Mouse (Mus musculus): ENCODE data around the gene Sec61a1. TPM values are rescaled to one million over a fixed set of nuclear protein-coding genes. Genes with fewer than 3 reads are reported as not detected.

The Sec61a1 gene
- polyA plus RNA-seq, 1 experiment from 2014 or later: 256 TPM

DNA sequence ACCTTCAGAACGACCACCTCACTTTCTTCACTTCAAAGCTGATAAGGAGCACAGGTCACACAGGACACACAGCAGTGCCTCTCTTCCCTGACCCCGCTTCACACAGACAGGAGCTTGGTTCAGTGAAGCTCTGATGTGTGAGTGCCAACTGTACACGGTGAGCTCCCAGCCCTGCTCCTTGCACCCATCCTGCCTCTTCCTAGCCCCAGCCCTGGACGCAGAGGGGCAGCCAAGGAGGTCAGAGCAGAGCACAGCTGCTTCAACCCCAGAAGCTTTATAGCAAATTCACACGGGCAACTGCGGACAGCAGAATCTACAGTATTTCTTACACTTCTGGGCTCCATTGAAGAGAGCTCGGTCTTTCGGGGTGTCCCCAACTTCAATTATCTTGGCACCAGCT, 4.7 kb downstream of the Sec61a1 start:
- peaks cover 59% of the 10 kb centered on the region for H3K36me3 ChIP-seq
- no peak overlapping the region for H3K4me3 ChIP-seq (replicated peaks)
- no peak overlapping the region for H3K4me2 ChIP-seq (replicated peaks)
- WGBS: 85% methylated on average over 8 of the region's 8 CpGs
- peaks cover 15% of the 10 kb centered on the region for H3K4me1 ChIP-seq (replicated peaks)
- H3K27me3 ChIP-seq (replicated peaks): no peaks in the 10 kb centered on the region
- ATAC-seq: no peak
- no peak overlapping the region for H3K27ac ChIP-seq
- H3K9me3 ChIP-seq: no peaks in the 10 kb centered on the region
- H3K9ac ChIP-seq: no peak overlapping the region

DNA sequence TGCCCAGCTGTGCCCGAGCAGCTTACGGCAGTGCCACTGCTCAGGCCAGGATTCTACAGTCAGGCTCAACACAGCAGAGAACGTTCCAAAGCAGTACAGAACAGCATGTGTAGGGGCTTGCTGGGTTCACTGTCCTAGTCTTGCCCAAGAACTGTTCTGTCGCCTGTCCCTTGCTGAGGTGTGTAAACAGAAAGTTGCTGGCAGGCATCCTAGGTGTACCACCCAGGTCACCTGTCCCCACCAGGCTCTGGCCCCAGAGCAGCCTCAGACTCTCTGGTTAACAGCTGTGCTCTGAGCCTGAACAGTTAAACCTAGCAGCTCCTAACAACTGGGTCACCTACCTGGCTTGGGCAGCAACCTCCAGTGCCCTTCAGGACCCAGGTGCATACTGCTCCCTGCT, 15.7 kb downstream of the Sec61a1 start:
- Histone ChIP-seq H3K27ac (no peak overlapping the region), H3K27me3 (replicated peaks) (no peaks in the 10 kb centered on the region), H3K4me3 (replicated peaks) (no peak overlapping the region), H3K4me1 (replicated peaks) (0 out of 2 replicates have a peak, but pooled peaks cover 3% of the 10 kb centered on the region), H3K9me3 (no peaks in the 10 kb centered on the region), H3K9ac (no peak overlapping the region), H3K36me3 (peaks cover 54% of the 10 kb centered on the region), H3K4me2 (replicated peaks) (no peak overlapping the region)
- ATAC-seq: no peak
- 86% methylated on average over 4 of the region's 4 CpGs for WGBS

DNA sequence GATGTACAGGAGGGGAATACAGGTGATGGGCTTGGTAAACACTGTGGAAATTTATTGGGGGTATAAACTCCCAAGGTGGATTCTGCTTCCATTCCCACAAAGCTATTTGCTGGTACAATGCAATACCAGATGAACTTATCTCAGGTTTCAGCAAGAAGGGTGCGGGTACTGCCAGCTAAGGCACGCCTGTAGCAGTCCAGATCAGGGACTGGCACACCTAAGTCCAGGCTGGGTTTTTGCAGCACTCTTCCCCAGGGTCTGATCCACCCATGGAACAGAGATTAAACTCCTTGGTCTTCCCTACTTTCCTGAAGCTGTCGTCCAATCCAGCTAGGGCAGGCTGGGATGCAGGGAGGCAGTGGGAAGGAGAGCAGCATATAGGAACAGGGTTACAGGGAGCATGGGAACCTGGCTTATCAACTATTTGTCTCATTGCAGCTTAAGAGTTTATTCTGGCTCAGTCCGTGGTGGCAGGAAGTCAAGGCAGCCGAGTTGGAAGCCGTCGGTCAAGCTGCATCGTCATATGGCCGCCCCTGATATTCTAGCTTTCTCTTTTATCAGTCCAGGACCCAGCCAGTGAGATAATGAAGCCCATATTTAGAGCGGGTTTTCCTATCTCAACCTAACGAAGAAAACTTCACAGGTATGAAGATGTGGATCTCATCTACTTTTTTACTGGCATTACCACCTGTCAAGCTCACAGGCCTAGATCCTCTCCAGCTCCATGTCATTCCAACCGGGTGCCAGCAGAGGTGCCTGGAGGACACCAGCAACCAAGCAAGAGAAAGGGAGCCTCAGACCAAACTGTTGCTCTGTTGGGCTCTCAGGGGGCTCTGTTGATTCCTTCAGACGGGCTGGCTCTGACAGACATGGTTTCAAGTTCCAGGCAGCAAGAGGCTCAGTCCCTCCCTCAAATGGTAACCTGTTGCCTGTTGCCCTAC, 16.4 kb downstream of the Sec61a1 start:
- Histone ChIP-seq H3K9ac (no peak overlapping the region), H3K4me2 (replicated peaks) (no peak overlapping the region), H3K36me3 (peaks cover 50% of the 10 kb centered on the region), H3K4me1 (replicated peaks) (0 out of 2 replicates have a peak, but pooled peaks cover 3% of the 10 kb centered on the region), H3K27ac (no peak overlapping the region), H3K4me3 (replicated peaks) (no peak overlapping the region), H3K9me3 (no peaks in the 10 kb centered on the region), H3K27me3 (replicated peaks) (no peaks in the 10 kb centered on the region)
- 70% methylated on average over 13 of the region's 13 CpGs for WGBS
- no peak for ATAC-seq

DNA sequence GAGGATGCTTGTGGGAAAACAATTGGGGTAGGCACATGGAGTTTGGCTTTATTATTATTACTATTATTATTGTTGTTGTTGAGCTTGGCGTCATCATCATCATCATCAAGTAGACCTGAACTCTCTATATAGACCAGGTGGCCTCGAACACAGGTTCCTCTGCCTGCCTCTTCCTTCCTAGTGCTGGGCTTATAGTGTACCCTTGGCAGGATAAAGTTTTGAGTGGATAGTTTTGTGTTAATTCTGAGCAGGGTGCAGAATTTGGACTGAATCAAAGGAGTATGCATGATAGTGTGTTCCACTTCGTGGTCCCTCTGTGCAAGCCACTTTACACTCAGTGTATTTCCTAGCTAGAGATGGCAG, 18.3 kb downstream of the Sec61a1 start:
- H3K9ac ChIP-seq: no peak overlapping the region
- ATAC-seq: 0 out of 2 replicates have a peak, but pooled peaks have one; percentile 4
- no peaks in the 10 kb centered on the region for H3K27me3 ChIP-seq (replicated peaks)
- WGBS: 6% methylated on average over 3 of the region's 3 CpGs
- H3K27ac ChIP-seq: no peak overlapping the region
- peak overlapping the region; percentile 96 for H3K4me2 ChIP-seq (replicated peaks)
- H3K4me3 ChIP-seq (replicated peaks): peak overlapping the region; percentile 54
- 0 out of 2 replicates have a peak, but pooled peaks cover 3% of the 10 kb centered on the region for H3K4me1 ChIP-seq (replicated peaks)
- H3K36me3 ChIP-seq: peaks cover 39% of the 10 kb centered on the region
- H3K9me3 ChIP-seq: no peaks in the 10 kb centered on the region

DNA sequence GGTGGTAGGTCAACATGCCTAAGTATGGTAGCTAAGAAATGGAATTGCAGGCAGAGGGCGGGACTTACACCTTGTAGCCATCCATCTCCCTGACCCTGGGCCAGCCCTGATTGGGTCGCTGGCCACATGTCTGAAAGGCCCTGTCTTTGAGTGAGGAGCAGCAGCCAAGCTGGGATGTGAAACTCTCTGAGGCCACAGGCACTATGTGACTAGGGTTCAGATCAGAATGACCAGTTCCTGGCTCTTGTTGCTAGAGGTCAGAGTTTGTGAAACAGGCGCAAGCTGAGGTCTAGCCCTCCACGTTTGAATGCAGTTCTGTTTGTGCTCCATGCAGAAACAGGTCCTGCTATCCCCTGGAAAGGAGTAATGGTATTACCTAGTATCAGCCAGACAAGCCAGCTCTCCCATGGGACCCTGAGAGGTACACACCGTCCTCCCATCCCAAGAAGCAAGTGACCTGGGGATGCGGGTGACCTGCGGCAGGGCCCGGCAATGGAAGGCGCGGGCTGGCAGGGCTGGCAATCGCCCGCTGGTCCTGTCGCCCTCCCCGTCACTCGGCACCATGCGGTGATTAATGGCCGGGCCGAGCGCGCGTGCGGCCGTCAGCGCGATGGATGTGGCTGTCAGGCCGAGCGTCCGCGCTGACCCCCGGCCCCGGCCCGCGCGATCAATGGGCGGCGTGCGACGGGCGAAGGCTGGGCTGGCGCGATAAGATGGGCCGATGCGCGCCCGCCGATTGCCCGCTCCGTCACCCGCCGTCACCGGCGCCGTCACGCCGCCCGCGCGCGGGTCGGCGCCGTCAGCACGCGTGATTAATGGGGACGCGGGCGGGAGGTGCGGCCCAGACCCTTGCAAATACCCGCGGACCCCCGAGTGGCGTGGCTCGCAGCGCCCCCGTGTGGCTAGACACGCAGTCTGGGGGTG, 19.0 kb downstream of the Sec61a1 start:
- Histone ChIP-seq H3K27ac (no peak overlapping the region), H3K9me3 (no peaks in the 10 kb centered on the region), H3K4me1 (replicated peaks) (0 out of 2 replicates have a peak, but pooled peaks cover 3% of the 10 kb centered on the region), H3K4me2 (replicated peaks) (peak overlapping the region; percentile 96), H3K9ac (peak overlapping the region; percentile 56), H3K4me3 (replicated peaks) (peak overlapping the region; percentile 54), H3K36me3 (peaks cover 33% of the 10 kb centered on the region), H3K27me3 (replicated peaks) (no peaks in the 10 kb centered on the region)
- 3% methylated on average over 76 of the region's 76 CpGs for WGBS
- ATAC-seq: peak; percentile 69

DNA sequence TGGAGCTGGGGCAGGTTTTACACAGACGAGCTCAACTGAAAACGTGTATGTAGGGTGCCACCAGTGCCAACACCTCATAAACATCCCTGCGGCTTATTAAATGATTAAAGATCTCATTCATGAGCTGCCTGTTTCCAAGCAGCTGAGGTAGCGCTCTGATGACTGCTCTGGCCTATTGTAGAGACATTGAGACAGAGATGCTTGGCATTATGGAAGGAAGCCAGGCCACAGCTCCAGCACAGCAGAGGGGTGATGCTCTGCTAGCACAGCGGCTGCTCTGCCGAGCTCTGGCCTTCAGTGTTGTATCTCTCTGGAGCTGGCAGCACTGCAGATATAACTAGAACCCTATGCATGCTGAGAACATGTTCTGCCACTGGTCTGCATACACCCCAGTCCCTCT, 25.0 kb downstream of the Sec61a1 start:
- no peak overlapping the region for H3K4me3 ChIP-seq (replicated peaks)
- H3K36me3 ChIP-seq: peaks cover 24% of the 10 kb centered on the region
- no peak for ATAC-seq
- no peak overlapping the region for H3K9ac ChIP-seq
- no peak overlapping the region for H3K27ac ChIP-seq
- H3K9me3 ChIP-seq: no peaks in the 10 kb centered on the region
- H3K4me2 ChIP-seq (replicated peaks): no peak overlapping the region
- no peaks in the 10 kb centered on the region for H3K27me3 ChIP-seq (replicated peaks)
- H3K4me1 ChIP-seq (replicated peaks): no peaks in the 10 kb centered on the region
- 86% methylated on average over 6 of the region's 6 CpGs for WGBS

DNA sequence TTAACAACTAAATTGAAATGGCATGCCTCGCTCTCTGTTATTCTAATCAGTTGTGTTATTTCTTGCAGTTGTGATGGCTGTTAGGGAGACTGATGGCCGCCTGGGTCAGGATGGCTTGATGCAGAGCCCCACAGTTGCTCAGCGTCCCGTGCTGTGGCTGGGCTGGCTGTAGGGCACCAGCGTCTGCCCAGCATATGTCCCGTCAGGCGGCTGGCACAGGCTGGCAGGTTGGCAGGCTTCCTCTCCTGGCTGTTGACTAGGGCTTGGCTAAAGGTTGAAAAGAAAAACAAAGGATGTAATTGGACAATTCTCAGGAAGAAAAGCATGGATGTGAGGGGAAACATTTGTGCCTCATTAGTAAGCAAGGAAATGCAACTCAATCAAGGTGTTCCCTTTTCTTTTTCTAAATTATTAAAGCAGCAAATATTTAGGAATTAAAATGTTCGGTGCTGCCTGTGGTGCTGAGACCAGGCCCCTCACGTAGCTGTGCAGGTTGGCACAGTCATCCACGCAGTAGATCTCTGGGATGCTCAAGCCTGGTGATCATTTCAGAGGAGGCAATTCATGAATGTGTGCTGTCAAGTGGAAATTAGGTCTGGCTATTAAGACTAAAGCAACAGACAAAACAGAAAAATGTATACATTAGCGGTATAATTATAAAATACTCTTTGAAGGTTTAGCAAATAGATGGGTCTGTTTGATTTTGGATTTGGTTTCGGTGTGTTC, 27.9 kb downstream of the Sec61a1 start:
- no peak for ATAC-seq
- H3K36me3 ChIP-seq: peaks cover 19% of the 10 kb centered on the region
- no peak overlapping the region for H3K9ac ChIP-seq
- H3K4me2 ChIP-seq (replicated peaks): no peak overlapping the region
- no peaks in the 10 kb centered on the region for H3K9me3 ChIP-seq
- no peak overlapping the region for H3K4me3 ChIP-seq (replicated peaks)
- WGBS: 91% methylated on average over 12 of the region's 12 CpGs
- no peak overlapping the region for H3K27ac ChIP-seq
- no peaks in the 10 kb centered on the region for H3K4me1 ChIP-seq (replicated peaks)
- H3K27me3 ChIP-seq (replicated peaks): no peaks in the 10 kb centered on the region

DNA sequence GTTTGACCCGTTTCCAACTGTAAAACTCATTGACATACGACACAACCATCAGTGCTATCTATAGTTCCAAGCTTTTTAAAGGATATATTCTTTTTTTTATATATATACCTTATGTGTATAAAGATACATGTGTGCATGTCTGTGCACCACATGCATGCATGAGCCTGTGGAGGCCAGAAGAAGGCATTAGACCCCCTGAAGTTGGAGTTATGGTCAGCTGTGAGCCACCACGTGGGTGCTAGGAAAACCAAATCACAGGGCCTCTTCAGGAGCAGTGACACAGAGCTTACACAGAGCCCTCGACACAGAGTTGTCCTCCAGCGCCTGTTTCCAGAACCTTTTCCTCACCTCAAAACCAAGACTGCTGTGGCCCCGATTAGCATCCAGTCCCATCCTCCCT, 28.9 kb downstream of the Sec61a1 start:
- 85% methylated on average over 6 of the region's 6 CpGs for WGBS
- H3K27me3 ChIP-seq (replicated peaks): no peaks in the 10 kb centered on the region
- H3K4me2 ChIP-seq (replicated peaks): no peak overlapping the region
- H3K4me3 ChIP-seq (replicated peaks): no peak overlapping the region
- ATAC-seq: no peak
- H3K9ac ChIP-seq: no peak overlapping the region
- peaks cover 23% of the 10 kb centered on the region for H3K36me3 ChIP-seq
- H3K9me3 ChIP-seq: no peaks in the 10 kb centered on the region
- H3K27ac ChIP-seq: no peak overlapping the region
- no peaks in the 10 kb centered on the region for H3K4me1 ChIP-seq (replicated peaks)

DNA sequence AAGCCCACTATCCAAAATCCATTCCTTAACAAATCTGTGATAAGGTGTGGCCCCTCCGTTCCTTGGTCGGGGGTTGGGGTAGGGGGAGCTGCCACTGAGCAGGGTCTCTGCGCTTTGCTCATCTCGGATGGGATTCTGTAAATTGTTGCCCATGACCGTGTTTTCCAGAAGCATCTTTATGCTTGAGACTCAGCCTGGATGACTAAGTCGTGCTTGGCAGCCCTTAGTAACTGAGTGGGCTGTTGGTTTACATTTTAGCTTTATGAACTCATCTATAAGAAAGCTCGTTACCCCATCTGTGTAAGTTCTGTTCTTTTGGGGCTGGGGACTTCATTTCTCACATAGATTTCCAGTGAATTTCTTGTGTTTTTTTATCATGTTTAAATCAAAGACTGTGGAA, 29.7 kb downstream of the Sec61a1 start:
- Histone ChIP-seq H3K36me3 (peaks cover 31% of the 10 kb centered on the region), H3K27me3 (replicated peaks) (no peaks in the 10 kb centered on the region), H3K4me3 (replicated peaks) (no peak overlapping the region), H3K27ac (no peak overlapping the region), H3K4me2 (replicated peaks) (no peak overlapping the region), H3K9me3 (no peaks in the 10 kb centered on the region), H3K4me1 (replicated peaks) (no peaks in the 10 kb centered on the region), H3K9ac (no peak overlapping the region)
- 90% methylated on average over 7 of the region's 7 CpGs for WGBS
- ATAC-seq: no peak

DNA sequence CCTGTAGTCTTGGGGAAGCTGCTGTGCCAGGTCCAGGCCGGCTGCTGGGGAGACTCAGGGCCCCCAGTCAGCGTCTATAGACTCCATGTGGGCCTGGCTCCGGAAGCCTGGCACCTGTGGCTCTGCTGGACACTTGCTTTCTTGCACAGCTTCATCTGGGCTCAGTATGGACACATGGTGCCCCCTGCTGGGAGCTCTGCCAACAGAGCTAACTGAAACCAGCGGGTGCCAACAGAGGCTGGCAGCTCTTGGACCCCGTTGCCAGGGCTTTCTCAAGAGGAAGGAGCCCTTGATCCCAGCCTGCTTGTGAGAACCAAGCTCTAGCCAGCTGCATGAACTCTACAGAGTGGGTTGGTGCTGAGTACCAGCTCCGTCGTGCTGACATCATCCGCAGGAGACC, 31.8 kb downstream of the Sec61a1 start:
- Histone ChIP-seq H3K27me3 (replicated peaks) (no peaks in the 10 kb centered on the region), H3K9ac (no peak overlapping the region), H3K4me3 (replicated peaks) (no peak overlapping the region), H3K4me1 (replicated peaks) (no peaks in the 10 kb centered on the region), H3K27ac (no peak overlapping the region), H3K36me3 (peaks cover 39% of the 10 kb centered on the region), H3K9me3 (no peaks in the 10 kb centered on the region), H3K4me2 (replicated peaks) (no peak overlapping the region)
- WGBS: 81% methylated on average over 8 of the region's 8 CpGs
- ATAC-seq: no peak

DNA sequence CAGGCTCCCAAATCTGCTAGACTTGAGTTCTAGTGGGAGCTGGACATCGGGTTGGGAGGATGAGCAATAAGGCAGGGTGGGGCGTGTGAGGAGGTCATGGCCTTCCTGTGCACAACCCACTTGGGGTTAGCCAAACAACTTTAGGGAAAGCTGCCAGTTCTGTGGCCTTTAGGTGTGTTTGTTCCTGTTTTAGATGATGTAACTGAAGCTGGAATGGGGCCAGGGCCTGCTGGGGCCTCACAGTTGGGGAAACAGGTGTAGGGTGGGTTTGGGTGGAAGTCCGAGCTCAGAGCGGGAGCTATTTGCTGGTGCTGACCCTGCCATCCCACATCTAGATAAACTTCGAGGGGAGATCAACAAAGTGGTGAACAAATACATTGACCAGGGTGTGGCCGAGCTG, 33.3 kb downstream of the Sec61a1 start:
- Histone ChIP-seq H3K27me3 (replicated peaks) (no peaks in the 10 kb centered on the region), H3K27ac (no peak overlapping the region), H3K36me3 (peaks cover 49% of the 10 kb centered on the region), H3K4me2 (replicated peaks) (no peak overlapping the region), H3K4me1 (replicated peaks) (no peaks in the 10 kb centered on the region), H3K9me3 (no peaks in the 10 kb centered on the region), H3K4me3 (replicated peaks) (no peak overlapping the region), H3K9ac (no peak overlapping the region)
- ATAC-seq: no peak
- WGBS: 70% methylated on average over 6 of the region's 6 CpGs

DNA sequence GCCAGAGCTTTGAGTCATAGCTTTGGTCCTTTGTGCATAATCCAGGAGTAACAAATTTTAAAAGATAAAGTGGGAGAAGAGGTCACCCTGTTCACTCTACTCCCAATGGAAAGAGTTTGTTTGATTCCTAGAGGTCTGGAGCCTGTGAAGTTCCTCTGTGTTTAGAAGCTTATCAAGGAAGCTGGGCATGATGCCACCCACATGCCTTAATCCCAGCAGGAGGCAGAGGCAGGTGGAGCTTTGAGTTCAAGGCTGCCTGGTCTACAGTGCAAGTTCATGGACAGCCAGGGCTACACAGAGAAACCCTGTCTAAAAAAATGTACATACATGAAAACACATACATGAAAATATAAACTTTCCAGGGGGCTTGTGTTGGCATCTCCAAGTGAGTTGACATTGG, 34.8 kb downstream of the Sec61a1 start:
- Histone ChIP-seq H3K36me3 (peaks cover 54% of the 10 kb centered on the region), H3K9ac (no peak overlapping the region), H3K4me2 (replicated peaks) (no peak overlapping the region), H3K4me1 (replicated peaks) (no peaks in the 10 kb centered on the region), H3K27ac (no peak overlapping the region), H3K9me3 (no peaks in the 10 kb centered on the region), H3K27me3 (replicated peaks) (no peaks in the 10 kb centered on the region), H3K4me3 (replicated peaks) (no peak overlapping the region)
- no peak for ATAC-seq
